Mouse (Mus musculus) thymus, postnatal 36 days (tissue): Measurements from ENCODE around the gene Lyg1.
"Not testable (repeated sequence)": the region's sequence is repeated elsewhere in the genome, so short reads cannot be mapped to it uniquely, and the experiment has no call there.

Source experiments
- DNase-seq, 2 experiments: peaks; one replicate each; pipeline ENCODE4 v3.0.0; 2022; ENCODE audit warnings: mixed read lengths in 2 of 2

Gene Lyg1

DNA sequence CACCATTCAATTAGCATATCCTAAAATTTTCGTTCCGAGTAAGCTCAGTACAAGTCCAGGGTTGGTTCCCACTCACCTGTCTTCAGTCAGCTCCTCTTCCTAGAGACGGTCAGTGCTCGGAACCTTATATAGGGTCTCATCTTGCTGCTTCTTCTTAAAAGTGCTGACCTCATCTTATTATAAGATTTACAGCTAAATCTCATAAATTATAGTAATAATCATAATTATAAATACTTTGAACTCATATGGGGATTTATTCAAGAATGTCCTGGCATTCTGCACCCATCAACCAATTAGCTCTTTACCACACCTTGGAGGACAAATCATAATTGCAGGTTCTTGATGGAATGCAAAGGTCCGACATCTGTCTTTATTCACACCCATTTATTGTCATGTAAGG lies at the start of gene Lyg1:
Lyg1 (minus strand) TSS at position 101 of the 400 bp plus-strand sequence.
- DNase-seq = no peak

GRCm38 (mm10) chr1:38006741-38007140 lies 49.2 kb upstream of the Lyg1 start:
- DNase-seq = no peak

GRCm38 (mm10) chr1:38003046-38003445 lies 45.5 kb upstream of the Lyg1 start:
- no peak for DNase-seq

DNA sequence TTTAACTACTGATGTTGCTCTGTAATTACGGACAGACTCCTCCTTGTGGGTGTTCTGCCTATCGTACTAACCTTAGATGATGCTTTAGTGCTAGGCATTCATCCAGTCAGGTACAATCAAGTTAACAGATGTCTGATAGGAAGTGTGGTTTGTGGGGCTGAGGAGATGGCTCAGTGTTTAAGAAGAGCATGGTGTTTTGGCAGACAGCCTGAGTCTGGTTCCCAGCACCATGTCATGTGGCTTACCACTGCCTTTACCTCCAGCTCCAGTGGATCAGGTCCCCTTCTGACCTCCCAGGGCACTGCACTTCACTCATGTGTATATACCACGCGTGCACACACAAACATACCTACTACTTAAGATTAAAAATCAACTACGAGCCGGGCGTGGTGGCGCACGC lies 44.4 kb upstream of the Lyg1 start:
- DNase-seq = no peak

DNA sequence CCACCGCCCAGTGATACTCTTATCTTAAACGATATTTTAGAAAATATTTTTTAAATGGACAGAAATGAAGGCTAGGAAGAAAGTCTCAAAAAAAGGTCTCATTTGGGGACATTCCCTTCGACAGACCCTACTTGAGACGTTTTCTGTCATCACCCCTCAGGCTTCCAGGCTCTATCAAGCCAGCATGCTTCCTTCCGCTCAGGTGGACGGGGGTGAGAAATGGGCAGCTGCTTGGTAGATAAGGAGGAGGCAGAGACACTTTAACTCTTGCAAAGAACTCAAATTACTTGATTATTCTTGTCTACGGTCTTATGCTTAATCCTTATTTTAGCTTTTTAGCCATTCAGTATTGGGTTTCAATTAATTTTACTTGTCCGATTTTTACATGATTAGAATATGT lies 43.3 kb upstream of the Lyg1 start:
- DNase-seq = no peak

DNA sequence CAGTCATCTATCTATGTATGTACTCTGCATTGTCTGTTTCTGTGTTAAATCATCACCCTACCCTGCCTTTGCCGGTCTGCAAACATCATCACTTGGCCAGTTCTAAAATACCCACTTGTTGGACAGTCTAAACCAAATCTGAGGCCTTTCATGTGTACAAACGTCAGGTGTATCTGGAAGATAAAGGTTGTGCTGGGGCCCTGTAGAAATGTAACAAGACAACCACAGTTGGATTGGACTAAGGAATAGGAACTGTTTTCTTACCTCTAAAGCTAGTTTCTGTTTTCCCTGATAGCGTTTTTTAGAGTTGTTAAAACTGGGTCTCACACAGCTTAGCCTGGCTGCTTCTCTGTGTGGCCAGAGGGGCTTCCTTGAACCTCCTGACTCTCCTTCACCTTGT lies 42.0 kb upstream of the Lyg1 start:
- DNase-seq = no peak

DNA sequence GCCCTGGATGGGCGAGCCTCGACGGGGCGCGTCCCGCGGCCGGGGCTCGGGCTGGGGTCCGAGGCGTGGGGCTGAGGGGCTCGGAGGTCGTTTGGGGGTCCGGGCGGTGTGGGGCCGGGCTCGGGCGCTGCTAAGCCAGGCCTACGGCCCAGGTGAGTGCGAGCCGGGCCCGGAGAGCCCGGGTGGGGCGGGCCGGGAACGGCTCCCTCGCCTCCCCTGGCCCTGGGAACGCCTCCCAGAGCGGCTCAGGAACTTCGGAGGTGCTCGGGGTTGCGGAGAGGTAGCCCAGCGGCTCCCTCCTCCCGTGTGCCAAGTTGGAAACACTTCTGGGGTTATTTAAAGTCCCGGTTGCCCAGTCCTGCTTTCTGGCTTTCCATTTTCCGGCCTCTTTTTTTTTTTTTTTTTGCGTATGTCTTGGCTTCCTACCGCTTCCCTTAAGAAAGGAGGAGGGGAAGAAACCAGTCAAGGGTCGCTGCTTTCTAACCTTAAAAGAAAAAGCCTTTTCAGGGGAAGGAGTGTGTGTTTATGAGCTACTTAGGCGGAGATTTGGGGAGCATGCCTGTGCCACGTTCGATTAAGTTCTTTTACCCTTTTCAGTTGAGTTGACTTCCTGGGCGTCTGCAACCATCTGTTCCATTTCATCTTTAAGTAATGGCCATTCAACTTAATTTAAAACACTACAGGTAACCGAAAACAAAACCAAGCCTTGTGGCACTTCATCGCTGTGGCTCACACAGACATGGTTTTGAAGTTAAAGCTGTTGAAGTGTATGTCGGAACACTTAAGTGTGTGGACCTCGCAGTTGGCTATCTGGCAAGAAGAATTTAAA lies 41.0 kb upstream of the Lyg1 start:
- no peak for DNase-seq

DNA sequence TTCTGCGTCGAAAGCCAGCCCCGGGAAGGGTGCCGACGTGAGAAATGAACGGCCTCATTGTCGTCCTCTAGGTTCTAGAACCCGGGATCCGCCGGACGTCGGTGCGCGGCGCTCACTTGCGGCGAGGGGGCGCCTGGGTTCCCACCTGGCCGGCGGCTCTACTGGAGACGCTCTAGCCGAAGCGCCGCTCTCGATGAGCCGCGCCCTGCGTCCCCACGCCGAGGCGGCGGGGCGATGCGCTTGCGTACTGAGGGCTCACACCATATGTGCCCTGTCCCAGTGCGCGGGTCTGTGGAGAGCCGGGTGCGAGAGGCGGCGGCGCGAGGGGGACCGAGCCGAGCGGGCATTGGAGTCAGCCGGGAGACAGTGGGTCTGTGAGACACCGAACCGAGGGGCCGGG lies 40.3 kb upstream of the Lyg1 start, which contains the start of the genes Txndc9 and Eif5b:
Txndc9 (minus strand) TSS at position 27 of the 400 bp plus-strand sequence.
Eif5b (plus strand) TSS at position 144 of the 400 bp plus-strand sequence.
- DNase-seq = peak; percentile 94 to 96

- DNase-seq = peak; percentile 95 to 99
Measured at GRCm38 (mm10) chr1:37996877-37997484, 39.4 kb upstream of the Lyg1 start.

DNA sequence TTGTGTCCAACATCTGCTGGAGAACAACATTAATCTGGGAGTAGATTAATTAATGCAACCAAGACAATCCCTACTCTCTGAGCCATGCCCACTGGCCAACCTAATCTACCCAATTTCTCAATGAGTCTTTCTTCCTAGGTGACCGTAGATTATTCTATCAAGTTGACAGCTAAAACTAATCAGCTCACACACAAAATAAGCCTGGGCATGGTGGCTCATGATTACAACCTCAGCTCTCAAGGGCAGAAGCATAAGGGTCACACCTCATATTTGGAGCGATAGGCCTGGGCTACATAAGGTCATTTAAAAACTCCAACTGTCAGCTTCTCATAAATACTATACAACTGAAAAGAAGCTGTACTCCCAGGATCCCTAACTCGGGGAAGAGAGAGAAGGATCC lies 38.7 kb upstream of the Lyg1 start:
- no peak for DNase-seq

GRCm38 (mm10) chr1:37987856-37988255 lies 30.3 kb upstream of the Lyg1 start:
- DNase-seq = no peak

- no peak for DNase-seq
Measured at GRCm38 (mm10) chr1:37985764-37986323, 28.3 kb upstream of the Lyg1 start.

DNA sequence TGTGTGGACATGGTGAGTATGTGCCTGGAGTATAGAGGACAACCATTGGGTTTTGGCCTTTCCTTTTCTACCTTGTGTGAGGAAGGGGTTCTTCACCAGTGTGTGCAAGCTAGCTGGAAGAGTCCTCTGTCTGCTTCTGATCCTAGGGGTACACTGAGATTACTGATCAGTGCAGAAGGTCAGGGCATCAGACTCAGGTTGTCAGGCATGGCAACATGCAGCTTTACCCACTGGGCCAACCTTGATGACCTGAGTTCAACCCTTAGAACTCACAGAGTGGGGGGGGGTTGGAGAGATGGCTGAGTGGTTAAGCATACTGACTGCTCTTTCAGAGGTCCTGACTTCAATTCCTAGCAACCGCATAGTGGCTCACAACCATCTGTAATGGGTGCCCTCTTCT lies 26.8 kb upstream of the Lyg1 start:
- DNase-seq = no peak

GRCm38 (mm10) chr1:37977303-37977702 lies 19.7 kb upstream of the Lyg1 start:
- no peak for DNase-seq

- DNase-seq = not testable (repeated sequence)
Measured at GRCm38 (mm10) chr1:37976666-37977065, 19.1 kb upstream of the Lyg1 start.

GRCm38 (mm10) chr1:37971520-37971919 lies 14.0 kb upstream of the Lyg1 start:
- DNase-seq = no peak

- no peak for DNase-seq
Measured at GRCm38 (mm10) chr1:37968746-37969145, 11.2 kb upstream of the Lyg1 start.

- no peak for DNase-seq
Measured at GRCm38 (mm10) chr1:37965571-37965970, 8.0 kb upstream of the Lyg1 start.

GRCm38 (mm10) chr1:37959486-37959885 lies 1.9 kb upstream of the Lyg1 start:
- no peak for DNase-seq

DNA sequence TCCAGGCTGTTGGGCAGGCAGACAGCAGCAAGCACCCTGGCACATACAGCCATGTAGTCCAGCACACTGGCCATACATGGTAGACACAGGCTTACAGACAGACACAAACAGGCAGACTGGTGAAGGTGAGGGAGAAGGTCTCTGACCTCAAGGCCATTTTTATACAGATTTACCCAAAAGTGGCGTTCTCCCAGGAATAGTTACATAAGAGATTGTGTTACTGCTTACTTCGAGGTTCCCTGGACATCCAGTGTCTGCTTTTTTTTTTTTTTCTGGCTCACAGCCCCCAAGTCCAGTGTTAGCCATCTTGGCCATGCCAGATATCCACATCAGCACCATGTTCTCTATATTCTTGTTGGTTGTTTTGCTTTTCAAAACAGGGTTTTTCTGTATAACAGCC lies 957 bp upstream of the Lyg1 start:
- no peak for DNase-seq

DNA sequence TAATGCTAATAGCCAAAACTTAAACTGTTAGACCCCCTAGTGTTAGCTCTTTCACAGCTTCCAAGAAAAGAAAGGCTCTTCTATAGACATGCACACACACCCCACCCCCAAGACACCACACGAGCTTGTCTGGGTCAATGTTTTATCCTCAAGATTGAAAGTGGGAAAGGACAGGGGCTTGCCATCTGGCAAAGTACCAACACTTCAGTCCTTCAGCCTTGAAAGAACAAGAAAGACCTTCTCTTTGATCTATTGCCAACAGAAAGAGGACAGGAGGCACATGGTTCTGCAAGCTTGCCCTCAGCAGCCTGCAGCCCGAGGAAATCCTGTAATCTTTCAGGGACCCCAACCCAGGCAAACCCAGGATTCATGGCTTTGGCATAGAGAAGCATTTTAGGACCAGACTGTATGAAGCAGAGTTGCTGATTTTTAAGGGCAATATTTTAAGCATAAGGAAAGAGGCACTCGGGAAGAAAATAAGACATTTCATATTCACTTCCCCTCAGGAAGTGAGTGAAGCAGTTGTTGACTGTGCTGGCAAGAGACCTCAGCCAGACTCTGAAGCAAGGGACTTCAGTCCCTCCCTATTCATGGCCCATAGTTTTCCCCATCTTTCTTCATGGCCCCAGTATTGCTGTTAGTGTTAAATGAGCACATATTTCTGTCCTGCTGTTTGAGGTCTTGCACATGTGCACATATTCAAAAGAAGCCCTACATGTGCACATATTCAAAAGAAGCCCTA lies 698 bp downstream of the Lyg1 start:
- DNase-seq = no peak

GRCm38 (mm10) chr1:37955251-37955650 lies 2.3 kb downstream of the Lyg1 start:
- DNase-seq = no peak

- DNase-seq = no peak
Measured at GRCm38 (mm10) chr1:37954786-37955185, 2.8 kb downstream of the Lyg1 start.
